Mouse (Mus musculus) testis, adult 2 months (tissue): ENCODE results near the gene Dusp18. TPM values are rescaled to one million over a fixed set of nuclear protein-coding genes. Genes with fewer than 3 reads are reported as not detected.

Source experiments
- H3K27ac ChIP-seq: fragments of 200-500 bp; 2 replicates; pipeline ENCODE4 v1.5.1; 2012; ENCODE audit warnings: low read depth, low read length; ENCODE audit not compliant: control insufficient read depth, insufficient read depth
- H3K27me3 ChIP-seq: fragments of 200-500 bp; 2 replicates; pipeline ENCODE4 v1.6.1; 2012; ENCODE audit warnings: mild to moderate bottlenecking, low read length, moderate library complexity; ENCODE audit not compliant: control insufficient read depth, insufficient read depth
- H3K36me3 ChIP-seq: fragments of 200-500 bp; 2 replicates; pipeline ENCODE4 v1.6.1; 2012; ENCODE audit warnings: mild to moderate bottlenecking, low read length; ENCODE audit not compliant: control insufficient read depth, insufficient read depth
- H3K4me1 ChIP-seq: fragments of 200-500 bp; 2 replicates; pipeline ENCODE4 v1.6.1; 2012; ENCODE audit warnings: low read length; ENCODE audit not compliant: control insufficient read depth, insufficient read depth
- H3K4me3 ChIP-seq: fragments of 200-500 bp; 2 replicates; pipeline ENCODE4 v1.5.1; 2012; ENCODE audit warnings: low read depth, mild to moderate bottlenecking, low read length, moderate library complexity, mixed read lengths; ENCODE audit not compliant: control insufficient read depth
- CTCF ChIP-seq: fragments of 200-500 bp; IDR thresholded peaks from 2 replicates; pipeline ENCODE4 v1.5.1; 2012; ENCODE audit warnings: low read depth, mild to moderate bottlenecking, inconsistent platforms, low read length, moderate library complexity; ENCODE audit not compliant: control insufficient read depth, insufficient read depth, insufficient replicate concordance
- POLR2A ChIP-seq: fragments of 200-500 bp; IDR thresholded peaks from 2 replicates; pipeline ENCODE4 v1.6.1; 2012; ENCODE audit warnings: low read depth, mild to moderate bottlenecking, inconsistent platforms, low read length, moderate library complexity; ENCODE audit not compliant: control insufficient read depth
- polyA plus RNA-seq: library from polyadenylated mRNA; depleted of rRNA; stranded (reverse); fragments of >200 nt; gene quantifications from 2 replicates; pipeline ENCODE4 v1.2.3, GENCODE M21; 2012; rRNA removed

The Dusp18 gene
- polyA plus RNA-seq, 1 experiment, result 30.4 TPM

- Histone ChIP-seq H3K36me3 (no peaks in the 10 kb centered on the region), H3K4me1 (no peaks in the 10 kb centered on the region; the same call in 1 of the 2 replicates), H3K27me3 (no peaks in the 10 kb centered on the region), H3K4me3 (no peak overlapping the region), H3K27ac (no peak overlapping the region)
- TF ChIP-seq POLR2A (no peak), CTCF (no peak)
These were observed 46.3 kb downstream of the Dusp18 start for GRCm38 (mm10) chr11:3941371-3941770.

GRCm38 (mm10) chr11:3946386-3946785 is 51.3 kb downstream of the Dusp18 start:
- Histone ChIP-seq H3K4me1 (no peaks in the 10 kb centered on the region; the same call in 1 of the 2 replicates), H3K27me3 (no peaks in the 10 kb centered on the region), H3K36me3 (no peaks in the 10 kb centered on the region), H3K4me3 (no peak overlapping the region), H3K27ac (no peak overlapping the region)
- TF ChIP-seq POLR2A, result no peak

Other genes with a start within 250 kb of the Dusp18 start
- gene Morc2a, start 246.0 kb upstream of the Dusp18 start, polyA plus RNA-seq, result 15.5 and 16.0 TPM in 2 replicates
- gene Osbp2, start 31.3 kb upstream of the Dusp18 start, polyA plus RNA-seq, result 710 and 768 TPM in 2 replicates
- gene 4921536K21Rik, start 142 bp upstream of the Dusp18 start, polyA plus RNA-seq, result 48.4 and 56.7 TPM in 2 replicates
- 0.64 and 0.72 TPM in 2 replicates for gene Slc35e4, start 19.4 kb downstream of the Dusp18 start, polyA plus RNA-seq
- gene Tcn2, start 36.9 kb downstream of the Dusp18 start, polyA plus RNA-seq, result 16.2 and 18.5 TPM in 2 replicates
- gene Pes1, start 68.7 kb downstream of the Dusp18 start, polyA plus RNA-seq, result 27.1 and 28.5 TPM in 2 replicates
- gene 4930556J24Rik, start 81.5 kb downstream of the Dusp18 start, polyA plus RNA-seq, result 1.6 TPM in 2 replicates
- 6.6 and 9.8 TPM in 2 replicates for gene Gal3st1, start 88.4 kb downstream of the Dusp18 start, polyA plus RNA-seq
- 0.42 and 0.56 TPM in 2 replicates for gene Sec14l4, start 136.2 kb downstream of the Dusp18 start, polyA plus RNA-seq
- 1.0 and 1.9 TPM in 2 replicates for gene Sec14l3, start 169.6 kb downstream of the Dusp18 start, polyA plus RNA-seq
- gene Mtfp1, start 200.2 kb downstream of the Dusp18 start, polyA plus RNA-seq, result 9.0 and 10.0 TPM in 2 replicates
- 2.2 and 4.8 TPM in 2 replicates for gene Sec14l2, start 228.2 kb downstream of the Dusp18 start, polyA plus RNA-seq
- 4.2 and 4.5 TPM in 2 replicates for gene Rnf215, start 240.0 kb downstream of the Dusp18 start, polyA plus RNA-seq